Mouse (Mus musculus): ENCODE measurements around the gene Mipol1. TPM values are rescaled to one million over a fixed set of nuclear protein-coding genes. Genes with fewer than 3 reads are reported as not detected.
A peak's percentile ranks its signal among the peaks of the same experiment; 100 is the strongest.
"Not testable (repeated sequence)": the region's sequence is repeated elsewhere in the genome, so short reads cannot be mapped to it uniquely, and the experiment has no call there.

Gene Mipol1
- polyA plus RNA-seq, 1 experiment from 2014 or later, result 7.1 TPM

- Histone ChIP-seq H3K4me1 (replicated peaks) (no peaks in the 10 kb centered on the region), H3K27ac (no peak overlapping the region), H3K36me3 (no peaks in the 10 kb centered on the region), H3K4me3 (replicated peaks) (no peak overlapping the region), H3K27me3 (no peaks in the 10 kb centered on the region), H3K9me3 (no peaks in the 10 kb centered on the region), H3K9ac (replicated peaks) (no peak overlapping the region), H3K4me2 (replicated peaks) (no peak overlapping the region)
- no peak for ATAC-seq
- WGBS, result 85% methylated on average over 4 of the region's 4 CpGs
Measured at GRCm38 (mm10) chr12:57204276-57204851, 25.9 kb upstream of the Mipol1 start.

GRCm38 (mm10) chr12:57211353-57212311, 18.6 kb upstream of the Mipol1 start:
- peak overlapping the region; percentile 53 for H3K27ac ChIP-seq
- WGBS, result 8% methylated on average over 30 of the region's 30 CpGs

GRCm38 (mm10) chr12:57212463-57212862, 17.8 kb upstream of the Mipol1 start:
- ATAC-seq; H3K9ac ChIP-seq (replicated peaks); H3K4me1 ChIP-seq (replicated peaks); H3K36me3 ChIP-seq; H3K9me3 ChIP-seq; H3K27me3 ChIP-seq; H3K27ac ChIP-seq; H3K4me3 ChIP-seq (replicated peaks): not testable (repeated sequence)
- WGBS, result 92% methylated on average over 5 of the region's 5 CpGs
- 0 out of 2 replicates have a peak overlapping the region, but pooled peaks have one; percentile 77 for H3K4me2 ChIP-seq (replicated peaks)

More at GRCm38 (mm10) chr12:57211353-57212311, 18.6 kb upstream of the Mipol1 start:
- H3K9me3 ChIP-seq, result no peaks in the 10 kb centered on the region
- ATAC-seq, result peak; percentile 86
- 0 out of 2 replicates have a peak, but pooled peaks cover 4% of the 10 kb centered on the region for H3K4me1 ChIP-seq (replicated peaks)
- H3K4me2 ChIP-seq (replicated peaks), result peak overlapping the region; percentile 77
- peak overlapping the region; percentile 67 for H3K9ac ChIP-seq (replicated peaks)
- H3K36me3 ChIP-seq, result no peaks in the 10 kb centered on the region
- no peaks in the 10 kb centered on the region for H3K27me3 ChIP-seq
- peak overlapping the region; percentile 51 for H3K4me3 ChIP-seq (replicated peaks)

- no peak overlapping the region for H3K4me2 ChIP-seq (replicated peaks)
- WGBS, result 92% methylated on average over 9 of the region's 9 CpGs
- no peak overlapping the region for H3K9ac ChIP-seq (replicated peaks)
- no peaks in the 10 kb centered on the region for H3K27me3 ChIP-seq
- H3K27ac ChIP-seq, result no peak overlapping the region
- H3K36me3 ChIP-seq, result no peaks in the 10 kb centered on the region
- no peak for ATAC-seq
- H3K4me1 ChIP-seq (replicated peaks), result peaks cover 6% of the 10 kb centered on the region; the same call in 1 of the 2 replicates
- no peaks in the 10 kb centered on the region for H3K9me3 ChIP-seq
- no peak overlapping the region for H3K4me3 ChIP-seq (replicated peaks)
Measured at GRCm38 (mm10) chr12:57226411-57226810, 3.8 kb upstream of the Mipol1 start.

- Histone ChIP-seq H3K36me3 (no peaks in the 10 kb centered on the region), H3K9ac (replicated peaks) (no peak overlapping the region), H3K4me3 (replicated peaks) (no peak overlapping the region), H3K27ac (no peak overlapping the region), H3K4me2 (replicated peaks) (no peak overlapping the region), H3K4me1 (replicated peaks) (peaks cover 9% of the 10 kb centered on the region; the same call in 1 of the 2 replicates), H3K9me3 (no peaks in the 10 kb centered on the region), H3K27me3 (no peaks in the 10 kb centered on the region)
- WGBS, result 80% methylated on average over 4 of the region's 8 CpGs
- ATAC-seq, result no peak
Measured at GRCm38 (mm10) chr12:57227776-57228175, 2.5 kb upstream of the Mipol1 start.

- WGBS, result 46% methylated on average over 4 of the region's 4 CpGs
- Histone ChIP-seq H3K36me3 (no peaks in the 10 kb centered on the region), H3K4me3 (replicated peaks) (peak overlapping the region; percentile 82), H3K4me2 (replicated peaks) (peak overlapping the region; percentile 71), H3K4me1 (replicated peaks) (peaks cover 9% of the 10 kb centered on the region; the same call in 1 of the 2 replicates), H3K27ac (peak overlapping the region; percentile 86), H3K9me3 (no peaks in the 10 kb centered on the region), H3K9ac (replicated peaks) (peak overlapping the region; percentile 83), H3K27me3 (no peaks in the 10 kb centered on the region)
- peak; percentile 8 for ATAC-seq
Measured at GRCm38 (mm10) chr12:57229703-57230102, 524 bp upstream of the Mipol1 start.

GRCm38 (mm10) chr12:57231085-57231875, 1.1 kb downstream of the Mipol1 start:
- peaks cover 9% of the 10 kb centered on the region; the same call in 1 of the 2 replicates for H3K4me1 ChIP-seq (replicated peaks)
- H3K4me2 ChIP-seq (replicated peaks), result peak overlapping the region; percentile 71
- peak overlapping the region; percentile 83; the same call in 1 of the 2 replicates for H3K9ac ChIP-seq (replicated peaks)
- H3K27ac ChIP-seq, result no peak overlapping the region
- H3K4me3 ChIP-seq (replicated peaks), result peak overlapping the region; percentile 82
- no peaks in the 10 kb centered on the region for H3K9me3 ChIP-seq
- WGBS, result 80% methylated on average over 14 of the region's 14 CpGs
- H3K36me3 ChIP-seq, result no peaks in the 10 kb centered on the region
- no peaks in the 10 kb centered on the region for H3K27me3 ChIP-seq
- ATAC-seq, result no peak

- Histone ChIP-seq H3K27me3 (no peaks in the 10 kb centered on the region), H3K9ac (replicated peaks) (no peak overlapping the region), H3K4me3 (replicated peaks) (no peak overlapping the region), H3K4me1 (replicated peaks) (peaks cover 9% of the 10 kb centered on the region; the same call in 1 of the 2 replicates), H3K9me3 (no peaks in the 10 kb centered on the region), H3K27ac (no peak overlapping the region), H3K4me2 (replicated peaks) (no peak overlapping the region), H3K36me3 (peaks cover 3% of the 10 kb centered on the region)
- WGBS, result 87% methylated on average over 5 of the region's 5 CpGs
- ATAC-seq, result no peak
Measured at GRCm38 (mm10) chr12:57233386-57233785, 3.2 kb downstream of the Mipol1 start.

GRCm38 (mm10) chr12:57243671-57244495, 13.7 kb downstream of the Mipol1 start:
- no peaks in the 10 kb centered on the region for H3K27me3 ChIP-seq
- no peak overlapping the region for H3K4me3 ChIP-seq (replicated peaks)
- no peaks in the 10 kb centered on the region for H3K9me3 ChIP-seq
- no peaks in the 10 kb centered on the region for H3K4me1 ChIP-seq (replicated peaks)
- ATAC-seq, result no peak
- peaks cover 21% of the 10 kb centered on the region for H3K36me3 ChIP-seq
- H3K9ac ChIP-seq (replicated peaks), result no peak overlapping the region
- H3K27ac ChIP-seq, result no peak overlapping the region
- 89% methylated on average over 5 of the region's 5 CpGs for WGBS
- no peak overlapping the region for H3K4me2 ChIP-seq (replicated peaks)

- H3K4me1 ChIP-seq (replicated peaks), result no peaks in the 10 kb centered on the region
- no peaks in the 10 kb centered on the region for H3K36me3 ChIP-seq
- no peak overlapping the region for H3K27ac ChIP-seq
- H3K9ac ChIP-seq (replicated peaks), result no peak overlapping the region
- 56% methylated on average over 2 of the region's 2 CpGs for WGBS
- no peaks in the 10 kb centered on the region for H3K9me3 ChIP-seq
- no peak overlapping the region for H3K4me3 ChIP-seq (replicated peaks)
- H3K27me3 ChIP-seq, result no peaks in the 10 kb centered on the region
- no peak overlapping the region for H3K4me2 ChIP-seq (replicated peaks)
- ATAC-seq, result no peak
Measured at GRCm38 (mm10) chr12:57258572-57258971, 28.3 kb downstream of the Mipol1 start.

GRCm38 (mm10) chr12:57275456-57275855, 45.2 kb downstream of the Mipol1 start:
- no peak overlapping the region for H3K4me3 ChIP-seq (replicated peaks)
- no peak overlapping the region for H3K27ac ChIP-seq
- H3K27me3 ChIP-seq, result no peaks in the 10 kb centered on the region
- H3K9ac ChIP-seq (replicated peaks), result no peak overlapping the region
- no peaks in the 10 kb centered on the region for H3K4me1 ChIP-seq (replicated peaks)
- H3K9me3 ChIP-seq, result no peaks in the 10 kb centered on the region
- no peak overlapping the region for H3K4me2 ChIP-seq (replicated peaks)
- 80% methylated on average over 1 of the region's 1 CpGs for WGBS
- H3K36me3 ChIP-seq, result no peaks in the 10 kb centered on the region
- ATAC-seq, result no peak

Data from midbrain, embryonic 13.5 days (tissue).